Mouse (Mus musculus) kidney, postnatal 14 days (tissue): ENCODE data around the gene Alpl.

Experiments used
- DNase-seq: peaks from one replicate; pipeline ENCODE4 v3.0.0; 2022; ENCODE audit warnings: mixed read lengths

The Alpl gene

DNA sequence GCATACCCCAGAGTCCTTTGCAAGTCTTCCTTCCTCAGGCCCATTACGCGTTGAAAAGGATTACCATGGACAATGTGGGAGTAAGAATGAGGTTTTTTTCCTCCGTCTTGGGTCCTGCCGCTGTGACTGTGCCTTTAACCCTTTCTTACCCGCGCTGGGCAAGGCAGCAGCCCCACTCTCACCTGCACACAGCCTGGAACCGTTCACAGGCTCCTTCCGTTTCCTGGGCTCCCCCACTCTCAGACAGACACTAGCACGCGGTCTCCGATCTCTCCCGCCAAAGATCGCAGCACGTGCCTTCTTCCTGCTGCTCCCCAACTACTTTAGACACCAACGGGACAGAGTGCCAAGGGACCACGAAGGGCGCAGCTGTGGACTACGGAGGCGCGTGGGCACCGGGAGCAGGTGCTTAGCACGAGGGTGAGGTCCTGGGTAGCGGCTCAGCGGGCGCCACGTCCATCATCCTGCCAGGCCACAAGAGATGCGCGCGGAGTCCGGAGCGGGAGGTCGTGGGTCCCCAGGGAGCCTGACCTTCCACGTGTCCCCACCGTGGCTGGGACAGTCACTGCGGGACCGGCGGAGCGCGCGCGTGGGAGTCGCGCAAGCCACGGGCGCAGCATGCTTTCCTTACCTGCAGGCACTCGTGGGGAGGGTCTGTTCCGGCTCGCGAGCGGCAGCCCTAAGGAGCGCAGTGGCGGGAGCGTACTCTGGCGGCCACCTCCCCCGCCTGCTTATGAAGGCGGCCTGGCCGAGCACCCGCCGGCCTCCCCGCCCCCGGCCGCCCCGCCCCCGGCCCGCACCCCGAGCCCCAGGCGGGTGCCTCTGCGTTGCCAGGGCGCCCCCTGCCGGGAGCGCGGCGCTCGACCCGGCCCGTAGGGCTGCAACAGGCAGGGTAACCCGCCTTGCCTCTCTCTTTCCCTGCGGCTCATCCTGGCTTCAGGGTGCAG is at the start of gene Alpl:
Gene Alpl, minus strand, starts transcription at position 774 of the 947 bp plus-strand sequence.
- peak; percentile 90 for DNase-seq

DNA sequence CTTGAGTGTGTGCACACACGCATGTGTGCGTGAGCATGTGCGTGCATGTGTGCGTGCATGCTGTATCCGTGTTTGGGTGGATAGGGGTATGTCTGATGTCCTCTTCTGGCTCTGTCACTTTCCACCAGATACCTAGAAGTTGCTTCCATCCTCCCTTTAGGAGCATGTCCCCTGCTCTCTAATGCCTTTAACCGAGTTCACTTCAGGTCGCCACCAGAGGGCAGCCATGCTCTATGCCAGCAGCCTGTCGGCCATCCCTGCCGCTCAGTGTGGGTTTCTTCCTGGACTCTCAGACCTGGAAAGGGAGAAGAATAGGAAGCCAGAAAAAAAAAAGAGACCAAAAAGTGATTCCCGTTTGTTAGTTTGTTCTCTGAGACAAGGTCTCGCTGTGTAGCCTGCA is 48.5 kb upstream of the Alpl start:
- DNase-seq: peak; percentile 84

DNA sequence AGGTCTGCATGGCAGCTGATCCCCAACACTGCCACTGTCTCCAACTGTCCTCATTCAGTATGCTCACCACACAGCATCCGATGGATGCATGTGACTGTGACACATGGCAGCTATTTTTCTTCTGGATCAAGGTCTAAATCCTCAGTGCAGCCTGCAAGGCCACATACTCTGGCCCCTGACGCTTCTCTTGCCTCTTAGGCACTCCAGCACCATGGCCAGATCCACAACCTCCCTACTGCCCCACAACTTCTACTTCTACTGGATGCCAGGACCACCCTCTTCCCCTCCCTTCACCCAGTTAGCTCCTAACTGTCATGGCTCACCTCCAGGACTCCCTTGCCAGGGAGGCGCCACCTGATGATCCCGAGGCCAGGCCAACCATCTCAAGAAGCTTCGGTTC is 43.3 kb upstream of the Alpl start:
- no peak for DNase-seq

DNA sequence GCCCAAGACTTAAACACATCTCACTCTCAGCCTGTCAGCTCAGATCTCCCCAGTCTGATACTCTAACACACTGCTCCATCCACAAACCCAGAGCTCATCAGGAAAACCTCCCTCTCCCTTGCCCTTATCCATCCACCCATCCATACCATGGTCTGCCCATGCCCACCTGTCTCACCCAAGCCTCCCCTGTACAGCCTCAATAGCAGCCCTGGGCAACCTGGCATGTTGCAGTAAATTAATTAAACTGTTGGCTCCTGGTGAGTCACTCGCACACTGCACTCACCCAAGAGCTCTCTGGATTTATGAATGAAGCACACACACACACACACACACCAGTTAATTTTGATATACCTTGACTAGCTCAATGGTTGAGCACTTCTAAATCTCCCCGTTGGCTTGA is 42.6 kb upstream of the Alpl start:
- no peak for DNase-seq

DNA sequence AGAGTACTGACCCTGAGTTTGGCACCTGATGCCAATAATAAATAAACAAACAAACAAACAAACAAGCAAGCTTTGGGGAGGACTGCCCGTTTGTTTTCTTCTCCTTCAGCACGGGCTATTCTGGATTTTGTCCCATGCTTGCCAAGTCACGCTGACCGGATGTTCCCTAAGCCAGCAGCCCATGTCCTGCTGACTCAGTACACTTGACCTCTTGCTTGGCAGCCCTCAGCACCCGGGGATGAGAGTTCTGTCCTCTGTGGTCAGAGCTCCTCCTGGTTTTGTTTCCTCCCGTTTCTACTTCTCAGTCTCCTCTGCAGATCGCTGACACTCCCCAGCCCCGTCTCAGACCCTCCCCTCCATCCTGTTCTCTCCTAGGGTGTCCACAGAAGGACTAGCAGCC is 41.6 kb upstream of the Alpl start:
- DNase-seq: peak; percentile 76

DNA sequence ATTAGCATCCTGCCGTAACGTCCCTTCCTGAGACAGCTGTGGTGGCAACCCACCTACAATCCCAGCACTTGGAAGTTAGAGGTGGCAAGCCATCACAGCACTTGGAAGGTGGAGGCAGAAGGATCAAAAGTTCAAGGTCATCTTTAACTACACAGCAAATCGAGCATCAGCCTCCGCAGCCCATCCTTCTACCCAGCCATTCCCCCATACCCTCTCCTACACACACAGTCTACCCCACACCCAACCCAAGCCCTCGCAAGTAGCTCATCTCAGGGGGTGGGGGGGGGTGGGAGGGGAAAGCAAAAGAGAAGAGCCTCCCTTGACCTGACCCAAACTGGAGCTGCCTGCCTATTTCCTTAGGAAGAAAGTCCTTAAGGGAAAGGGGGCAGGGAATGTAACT is 40.6 kb upstream of the Alpl start:
- DNase-seq: no peak

DNA sequence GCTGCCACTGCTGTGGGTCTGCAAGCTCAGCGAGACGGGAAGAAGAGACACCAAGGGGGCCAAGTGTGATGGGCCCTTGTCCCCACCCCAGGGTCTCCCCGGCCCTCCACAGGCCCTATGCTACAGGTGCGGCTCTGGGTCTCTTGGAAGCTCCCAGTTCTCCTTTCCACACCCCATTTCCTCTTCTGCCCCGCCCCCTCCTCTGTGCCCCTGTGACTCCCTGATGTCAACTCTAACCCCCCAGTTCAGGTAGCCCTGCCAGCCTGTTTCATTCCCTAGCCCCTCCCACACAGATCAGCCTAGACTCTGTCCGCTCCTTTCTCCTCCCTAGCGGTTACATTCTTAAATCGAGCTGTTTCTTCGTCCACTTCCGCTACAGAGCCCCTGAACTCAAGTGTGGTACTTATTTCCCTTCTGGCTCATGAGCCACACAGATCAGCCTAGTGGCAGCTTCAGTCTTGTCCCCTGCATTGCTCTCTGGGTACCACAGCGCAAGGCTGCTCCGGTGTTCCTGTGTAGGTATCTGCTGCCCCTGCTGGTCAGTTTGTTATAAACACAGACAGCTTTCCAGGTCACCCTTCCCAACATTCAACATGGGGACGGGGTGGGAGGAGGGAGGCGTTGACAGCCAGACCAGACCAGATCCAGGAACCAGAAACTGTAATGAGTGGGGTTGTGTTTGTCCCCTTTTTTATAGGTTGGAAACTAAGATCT is 39.6 kb upstream of the Alpl start:
- peak; percentile 91 for DNase-seq

DNA sequence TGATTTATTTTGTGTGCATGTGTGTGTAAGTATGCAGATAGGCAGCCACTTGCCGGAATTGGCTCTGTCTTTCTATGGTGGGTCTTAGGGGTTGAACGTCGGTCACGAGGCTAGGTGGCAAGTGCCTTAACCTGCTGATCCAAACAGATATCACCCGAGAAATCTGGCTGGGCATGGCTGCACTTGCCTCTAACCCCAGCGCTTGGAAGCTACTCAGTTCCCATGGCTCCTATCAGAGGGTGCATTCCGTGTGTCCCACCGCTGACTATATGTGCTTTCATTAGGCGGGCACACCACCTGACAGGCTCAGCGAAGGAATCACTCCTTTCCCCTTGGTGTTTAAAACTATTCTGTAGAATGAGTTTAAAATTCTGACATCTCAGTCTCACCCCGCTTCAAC is 35.4 kb upstream of the Alpl start:
- DNase-seq: no peak

DNA sequence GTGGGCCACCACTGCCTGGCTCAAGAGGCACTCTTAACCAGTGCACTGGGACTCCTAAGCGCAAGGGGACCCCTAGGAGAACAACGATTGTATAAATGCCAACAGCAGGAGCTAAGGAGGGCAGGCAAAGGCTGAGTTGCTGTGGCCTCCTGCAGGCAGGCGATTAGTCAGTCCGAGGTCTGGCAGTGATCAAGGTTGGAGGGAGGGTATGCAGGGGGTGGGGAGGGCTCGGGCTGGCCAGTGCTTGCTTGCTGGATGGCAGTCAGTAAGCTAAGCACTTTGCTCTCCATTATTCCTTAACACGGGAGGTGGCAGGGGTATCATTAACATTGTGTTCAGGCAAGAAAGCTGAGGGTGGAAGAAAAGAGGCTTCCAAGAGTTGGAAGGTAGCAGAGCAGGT is 34.2 kb upstream of the Alpl start:
- DNase-seq: no peak

DNA sequence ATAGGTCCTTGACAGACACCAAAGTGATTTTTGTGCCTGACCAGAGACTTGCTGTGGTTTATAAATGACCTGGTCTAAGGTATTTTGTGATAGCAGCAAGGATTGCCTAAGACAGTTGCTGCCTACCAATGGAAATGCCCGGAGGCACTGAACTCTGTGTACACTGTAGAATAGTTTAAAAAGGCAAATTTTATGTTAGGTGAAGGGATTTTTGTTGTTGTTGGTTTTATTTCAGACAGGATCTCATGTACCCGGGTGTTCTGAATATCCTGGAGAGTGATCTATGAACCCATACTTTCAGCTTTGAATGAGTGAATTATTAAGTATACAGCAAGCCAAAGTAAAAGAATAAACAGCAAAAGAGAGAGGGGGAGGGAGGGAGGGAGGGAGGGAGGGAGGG is 28.7 kb upstream of the Alpl start:
- peak; percentile 41 for DNase-seq

DNA sequence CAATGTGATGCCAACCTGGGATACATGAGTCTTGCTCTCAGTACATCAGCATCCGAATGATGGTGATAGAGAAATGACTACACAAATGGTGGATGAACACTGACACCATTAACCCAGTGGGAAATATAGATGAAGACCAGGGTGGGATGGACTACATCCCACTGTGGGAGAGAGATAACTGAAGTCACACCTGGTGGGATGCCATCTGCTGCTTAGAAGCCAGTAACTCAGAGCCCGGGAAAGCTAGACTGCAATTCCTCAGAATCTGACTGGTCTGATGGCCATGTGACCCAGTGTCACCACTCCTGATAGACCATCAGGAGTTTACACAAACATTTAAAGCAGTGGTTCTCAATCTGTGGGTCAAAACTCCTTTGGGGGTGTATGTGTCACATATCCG is 27.4 kb upstream of the Alpl start:
- DNase-seq: no peak

DNA sequence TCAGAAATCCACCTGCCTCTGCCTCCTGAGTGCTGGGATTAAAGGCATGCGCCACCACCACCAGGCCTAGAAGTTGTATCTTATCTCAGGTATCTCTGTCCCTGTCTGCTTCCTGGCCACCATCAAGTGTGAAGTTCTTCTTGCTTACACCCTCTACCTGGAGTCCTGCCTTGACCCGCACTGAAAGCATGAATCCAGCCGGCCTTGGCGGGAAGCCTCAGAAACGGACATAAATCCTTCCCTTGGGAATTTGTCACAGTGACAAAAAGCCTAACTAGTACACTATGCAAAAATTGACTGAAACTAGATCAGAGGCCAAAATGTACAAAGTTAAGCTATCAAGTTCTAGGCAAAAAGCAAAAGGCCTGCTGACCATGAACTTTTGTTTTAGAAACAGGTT is 26.4 kb upstream of the Alpl start:
- no peak for DNase-seq

DNA sequence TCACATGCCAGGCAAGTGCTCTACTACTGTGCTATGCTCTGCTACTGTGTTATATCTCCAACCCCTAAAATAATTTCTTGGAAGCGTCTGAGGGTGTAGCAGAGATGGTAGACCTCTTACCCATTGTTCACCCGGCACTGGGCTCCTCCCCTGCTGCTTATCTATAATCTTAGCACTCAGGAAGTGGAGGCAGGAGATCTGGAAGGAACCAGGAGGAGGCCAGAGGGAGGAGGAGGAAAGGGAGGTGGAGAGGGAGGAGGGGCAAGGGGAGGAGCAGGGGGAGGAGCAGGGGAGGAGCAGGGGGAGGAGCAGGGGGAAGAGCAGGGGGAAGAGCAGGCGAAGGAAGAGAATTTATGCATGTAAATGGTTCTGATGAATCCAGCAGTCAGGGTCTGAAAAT is 24.5 kb upstream of the Alpl start:
- no peak for DNase-seq

DNA sequence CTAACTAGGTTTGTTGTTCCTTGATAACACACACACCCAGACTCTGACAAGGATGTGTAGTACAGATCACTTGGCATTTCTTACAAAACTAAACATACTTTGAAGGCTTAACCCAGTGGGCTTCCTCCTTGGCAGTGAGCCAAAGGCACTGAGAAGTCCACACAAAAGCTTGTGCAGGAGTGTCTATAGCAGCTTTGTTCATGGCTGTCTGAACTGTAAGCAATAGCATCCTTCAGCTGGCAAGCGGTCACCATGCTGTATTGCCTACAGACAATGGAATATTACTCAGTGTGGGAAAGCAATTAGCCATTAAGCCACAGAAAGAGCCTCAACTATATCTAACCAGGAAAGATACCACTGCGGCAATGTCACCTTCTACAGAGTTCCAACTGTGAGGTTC is 23.3 kb upstream of the Alpl start:
- DNase-seq: no peak

DNA sequence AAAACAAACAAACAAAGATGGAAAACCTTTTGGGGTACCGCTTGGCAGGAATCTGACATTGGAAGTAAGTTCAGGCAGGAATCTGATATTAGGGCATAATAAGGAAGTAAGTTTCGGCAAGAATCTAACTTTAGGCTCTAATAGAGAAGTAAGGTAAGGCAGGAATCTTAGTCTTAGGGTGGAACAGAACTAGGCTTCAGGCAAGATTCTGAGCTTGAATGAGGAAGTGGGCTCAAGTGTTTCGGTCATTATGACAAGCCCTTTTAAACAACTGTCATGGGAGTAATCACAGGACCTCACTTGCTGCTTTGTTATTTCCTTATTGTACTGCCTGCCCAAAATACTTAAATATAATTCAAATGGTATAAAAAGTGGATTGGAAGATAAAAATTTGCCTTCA is 22.2 kb upstream of the Alpl start:
- DNase-seq: no peak

DNA sequence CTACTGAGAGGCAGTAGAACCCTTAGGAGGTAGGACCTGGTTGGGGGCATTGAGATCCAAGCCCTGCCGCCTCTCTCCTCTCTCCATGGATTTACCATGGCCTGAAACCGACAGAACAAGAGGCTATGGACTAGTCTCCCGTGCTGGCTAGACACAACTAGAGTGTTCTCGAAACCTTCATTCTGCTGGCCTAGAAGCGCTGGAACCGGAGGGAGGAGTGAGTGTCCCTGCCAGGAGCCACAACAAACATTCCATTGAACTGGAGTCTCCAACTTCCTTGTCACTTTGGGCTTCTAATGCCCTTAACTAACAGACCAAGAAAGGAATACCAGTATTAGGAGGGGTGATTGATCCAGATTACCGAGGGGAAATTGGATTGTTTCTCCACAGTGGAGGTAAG is 20.0 kb upstream of the Alpl start:
- DNase-seq: no peak

DNA sequence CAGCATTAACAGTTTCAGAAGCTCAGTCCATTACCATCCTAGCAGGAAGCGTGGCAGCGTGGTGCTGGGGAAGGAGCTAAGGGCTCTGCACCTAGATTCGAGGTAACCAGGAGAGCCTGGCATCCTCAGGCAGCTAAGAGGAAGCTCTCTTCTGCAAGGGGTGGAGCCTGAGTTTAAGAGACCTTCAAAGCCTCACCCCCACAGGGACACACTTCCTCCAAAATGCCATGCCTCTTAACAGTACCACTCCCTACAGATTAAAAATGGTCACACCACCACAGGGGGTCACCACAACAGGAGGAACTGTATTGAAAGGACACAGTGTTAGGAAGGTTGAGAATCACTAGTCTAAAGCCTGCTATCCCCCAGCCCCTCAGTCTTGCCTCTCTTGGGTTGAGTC is 19.3 kb upstream of the Alpl start:
- DNase-seq: no peak

DNA sequence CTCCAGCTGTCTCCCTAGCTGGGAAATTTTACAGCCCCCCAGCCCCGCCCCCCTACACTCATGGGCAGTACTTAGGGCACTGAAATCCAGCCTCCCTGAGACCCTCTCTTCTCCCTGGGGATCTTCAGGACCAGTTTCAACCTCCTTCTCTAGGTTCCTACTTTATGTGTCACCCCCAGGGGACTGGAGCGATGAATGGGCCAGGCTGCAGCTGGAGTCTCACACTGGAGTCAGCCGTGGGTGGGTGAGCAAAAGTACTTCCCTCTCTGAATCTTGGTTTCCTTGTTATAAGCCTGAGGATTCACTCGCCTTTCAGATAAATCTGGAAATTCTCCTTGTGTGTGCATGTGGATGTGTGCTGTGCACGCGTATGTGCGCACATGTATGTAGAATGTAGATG is 18.0 kb upstream of the Alpl start:
- DNase-seq: no peak

DNA sequence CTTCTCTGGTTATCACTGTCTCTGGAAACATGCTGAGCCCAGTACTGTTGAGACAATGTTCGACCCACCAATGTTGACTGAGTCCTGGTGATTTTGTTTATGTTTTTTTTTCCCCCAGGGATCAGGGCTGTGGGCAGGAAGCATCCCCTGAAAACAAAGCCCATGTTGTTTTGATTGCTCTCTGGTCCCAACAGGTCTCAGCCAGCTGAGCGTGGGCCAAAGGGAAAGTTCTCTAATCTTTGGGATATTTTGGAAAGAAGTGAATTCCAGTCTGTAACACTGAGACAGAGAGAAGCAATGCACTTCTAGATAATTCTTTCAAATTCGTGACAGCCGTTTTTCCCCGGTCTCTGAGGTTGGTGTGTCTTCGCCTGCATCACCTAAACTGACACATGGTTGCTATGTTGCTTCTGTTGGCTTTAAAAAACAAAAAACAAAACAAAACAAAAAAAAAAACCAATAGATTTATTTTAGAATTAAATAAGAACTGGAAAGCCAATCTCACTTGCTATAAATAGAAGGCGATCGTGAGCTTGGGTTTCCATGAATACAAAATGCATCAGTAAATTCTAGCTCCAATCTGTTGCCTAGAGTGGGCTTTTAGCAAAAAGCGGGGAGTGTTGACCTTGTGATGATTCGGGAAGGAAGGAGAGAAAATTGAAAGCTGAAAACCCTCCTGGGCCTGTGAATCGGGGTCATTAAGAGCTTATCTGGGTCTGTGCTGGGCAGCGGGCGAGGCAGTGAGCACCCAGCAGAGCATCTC is 16.9 kb upstream of the Alpl start:
- no peak for DNase-seq

DNA sequence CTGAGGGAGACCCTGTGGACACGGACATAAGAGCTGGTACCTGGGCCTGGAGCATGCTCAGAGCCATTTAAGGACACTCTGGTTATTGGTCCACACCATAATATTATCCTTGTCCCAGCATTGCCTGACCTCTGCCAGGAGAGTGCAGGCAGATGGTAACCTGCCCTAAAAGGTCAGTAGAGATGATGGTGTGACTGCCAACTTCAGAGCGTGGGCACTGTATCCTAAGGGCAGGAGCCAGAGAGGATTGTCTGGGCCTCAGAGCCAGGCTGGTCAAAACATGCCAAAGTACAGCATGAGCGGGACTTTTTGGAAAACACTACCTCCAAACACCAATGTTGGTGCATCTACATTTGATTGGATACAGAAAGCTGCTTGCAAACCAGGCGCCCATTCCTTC is 13.8 kb upstream of the Alpl start:
- DNase-seq: no peak

DNA sequence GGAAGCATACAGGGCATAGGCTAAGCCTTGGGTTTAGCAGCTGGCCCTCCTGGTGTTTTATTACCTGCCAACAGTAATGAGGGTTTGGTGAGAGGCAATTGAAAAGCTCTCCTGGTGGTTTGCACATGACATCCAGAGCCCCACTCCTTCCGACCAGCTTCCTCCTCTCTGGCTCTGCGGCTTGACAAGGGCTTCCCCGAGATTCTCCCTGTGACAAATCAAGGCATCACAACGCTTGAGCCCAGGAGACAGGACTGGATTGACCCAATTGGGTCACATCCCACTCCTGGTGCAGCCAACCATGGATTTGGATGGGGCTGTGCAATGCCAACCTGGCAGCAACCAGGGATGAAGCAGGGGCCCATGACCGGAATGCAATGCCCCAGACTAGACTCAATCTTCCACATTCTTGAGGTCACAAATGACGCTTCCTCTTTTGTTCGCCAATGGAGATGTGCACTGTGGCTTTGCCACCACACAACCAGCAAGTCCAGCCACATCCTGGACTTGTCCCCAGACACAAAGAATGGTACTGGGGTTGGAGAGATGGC is 11.2 kb upstream of the Alpl start:
- no peak for DNase-seq

DNA sequence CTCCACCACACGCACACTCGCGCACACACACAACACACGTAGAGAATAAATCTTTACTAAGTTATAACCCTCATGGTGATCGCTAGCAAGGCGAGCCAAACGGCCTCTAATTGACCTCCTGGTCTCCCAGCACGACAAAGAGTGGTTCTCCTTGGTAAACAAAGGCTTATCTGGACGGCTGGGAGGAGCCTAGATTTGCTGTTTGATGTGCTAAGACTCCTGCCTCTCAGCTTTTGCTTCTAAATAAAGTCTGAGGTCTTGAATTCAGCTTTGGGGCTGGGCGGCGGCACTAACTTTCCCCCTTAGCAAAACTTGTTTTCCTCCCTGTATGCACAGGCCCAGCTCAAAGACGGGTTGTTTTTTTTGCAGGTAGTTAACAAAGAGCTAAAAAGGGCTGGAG is 5.0 kb upstream of the Alpl start:
- DNase-seq: no peak

DNA sequence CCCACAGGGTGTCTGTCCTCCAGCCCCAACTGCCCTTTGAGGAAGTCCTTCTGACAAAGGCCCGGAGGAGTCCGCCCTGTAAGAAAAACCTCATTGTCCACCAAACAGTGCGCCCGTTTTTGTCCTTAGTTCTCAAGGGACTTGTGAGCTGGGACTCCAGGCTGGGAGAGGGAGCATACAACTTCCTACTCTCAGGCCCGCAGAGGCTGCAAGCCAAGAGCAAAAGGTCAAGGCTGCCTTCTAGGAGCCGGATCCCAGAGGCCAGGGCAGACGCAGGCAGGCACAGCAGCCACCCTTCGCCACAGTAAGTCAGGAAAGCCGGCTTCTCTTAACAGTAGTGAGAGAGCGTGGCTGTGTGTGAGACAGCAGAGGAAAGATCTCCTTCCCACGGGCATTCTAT is 4.1 kb upstream of the Alpl start:
- DNase-seq: peak; percentile 28
